Mouse (Mus musculus): Measurements from ENCODE around the gene Rdh19. TPM values are rescaled to one million over a fixed set of nuclear protein-coding genes. Genes with fewer than 3 reads are reported as not detected.
"Not testable (repeated sequence)": the region's sequence is repeated elsewhere in the genome, so short reads cannot be mapped to it uniquely, and the experiment has no call there.

Gene Rdh19
- polyA plus RNA-seq, 1 experiment = not detected

GRCm38 (mm10) chr10:127848089-127848488 lies 1.6 kb upstream of the Rdh19 start:
- no peak overlapping the region for H3K27ac ChIP-seq (replicated peaks; ENCODE audit: low read depth, low read length)
- H3K4me3 ChIP-seq (ENCODE audit: insufficient read depth, low read depth, low read length) = no peak overlapping the region
- H3K4me1 ChIP-seq (ENCODE audit: control insufficient read depth, insufficient read depth, insufficient read length, low read length) = no peaks in the 10 kb centered on the region

GRCm38 (mm10) chr10:127856376-127856775 lies 6.6 kb downstream of the Rdh19 start:
- no peaks in the 10 kb centered on the region for H3K4me1 ChIP-seq (ENCODE audit: control insufficient read depth, insufficient read depth, insufficient read length, low read length)

GRCm38 (mm10) chr10:127864931-127865330 lies 15.2 kb downstream of the Rdh19 start:
- Histone ChIP-seq H3K4me1 (ENCODE audit: control insufficient read depth, insufficient read depth, insufficient read length, low read length) (no peaks in the 10 kb centered on the region), H3K4me3 (ENCODE audit: insufficient read depth, low read depth, low read length) (no peak overlapping the region), H3K27ac (replicated peaks; ENCODE audit: low read depth, low read length) (no peak overlapping the region)

More at GRCm38 (mm10) chr10:127856376-127856775, 6.6 kb downstream of the Rdh19 start:
- Histone ChIP-seq H3K4me3 (ENCODE audit: insufficient read depth, low read depth, low read length) (no peak overlapping the region), H3K27ac (replicated peaks; ENCODE audit: low read depth, low read length) (no peak overlapping the region)

- H3K27ac ChIP-seq (replicated peaks; ENCODE audit: low read depth, low read length) = no peak within 1 kb of the TSS
- no peak within 1 kb of the TSS for H3K4me3 ChIP-seq (ENCODE audit: insufficient read depth, low read depth, low read length)
- H3K4me1 ChIP-seq (ENCODE audit: control insufficient read depth, insufficient read depth, insufficient read length, low read length) = no peaks in the 10 kb centered on the region
These were observed 16.5 kb downstream of the Rdh19 start, which contains the start of gene Rdh16f2 for GRCm38 (mm10) chr10:127866232-127866631. TSS of gene Rdh16f2 (plus strand) at chr10:127866474.

- Histone ChIP-seq H3K4me3 (ENCODE audit: insufficient read depth, low read depth, low read length) (no peak overlapping the region), H3K27ac (replicated peaks; ENCODE audit: low read depth, low read length) (no peak overlapping the region)
These were observed 22.8 kb downstream of the Rdh19 start for GRCm38 (mm10) chr10:127872484-127872883.

GRCm38 (mm10) chr10:127877681-127878080 lies 28.0 kb downstream of the Rdh19 start:
- H3K27ac ChIP-seq (replicated peaks; ENCODE audit: low read depth, low read length) = no peak overlapping the region
- H3K4me3 ChIP-seq (ENCODE audit: insufficient read depth, low read depth, low read length) = no peak overlapping the region
- H3K4me1 ChIP-seq (ENCODE audit: control insufficient read depth, insufficient read depth, insufficient read length, low read length) = 0 out of 2 replicates have a peak, but pooled peaks cover 3% of the 10 kb centered on the region

More at GRCm38 (mm10) chr10:127872484-127872883, 22.8 kb downstream of the Rdh19 start:
- H3K4me1 ChIP-seq (ENCODE audit: control insufficient read depth, insufficient read depth, insufficient read length, low read length) = no peaks in the 10 kb centered on the region

GRCm38 (mm10) chr10:127878262-127879057 lies 28.7 kb downstream of the Rdh19 start:
- H3K4me3 ChIP-seq (ENCODE audit: insufficient read depth, low read depth, low read length) = no peak overlapping the region
- no peak overlapping the region for H3K27ac ChIP-seq (replicated peaks; ENCODE audit: low read depth, low read length)
- H3K4me1 ChIP-seq (ENCODE audit: control insufficient read depth, insufficient read depth, insufficient read length, low read length) = 0 out of 2 replicates have a peak, but pooled peaks cover 3% of the 10 kb centered on the region

- Histone ChIP-seq H3K4me3 (ENCODE audit: insufficient read depth, low read depth, low read length) (no peak overlapping the region; the same call in 1 of the 2 replicates), H3K4me1 (ENCODE audit: control insufficient read depth, insufficient read depth, insufficient read length, low read length) (0 out of 2 replicates have a peak, but pooled peaks cover 3% of the 10 kb centered on the region), H3K27ac (replicated peaks; ENCODE audit: low read depth, low read length) (no peak overlapping the region)
These were observed 29.5 kb downstream of the Rdh19 start for GRCm38 (mm10) chr10:127879155-127879688.

- Histone ChIP-seq H3K4me1 (ENCODE audit: control insufficient read depth, insufficient read depth, insufficient read length, low read length) (0 out of 2 replicates have a peak, but pooled peaks cover 3% of the 10 kb centered on the region), H3K27ac (replicated peaks; ENCODE audit: low read depth, low read length) (no peak overlapping the region), H3K4me3 (ENCODE audit: insufficient read depth, low read depth, low read length) (no peak overlapping the region)
These were observed 31.3 kb downstream of the Rdh19 start for GRCm38 (mm10) chr10:127881041-127881440.

GRCm38 (mm10) chr10:127886551-127886950 lies 36.8 kb downstream of the Rdh19 start:
- H3K27ac ChIP-seq (replicated peaks; ENCODE audit: low read depth, low read length) = no peak overlapping the region
- H3K4me1 ChIP-seq (ENCODE audit: control insufficient read depth, insufficient read depth, insufficient read length, low read length) = no peaks in the 10 kb centered on the region
- no peak overlapping the region for H3K4me3 ChIP-seq (ENCODE audit: insufficient read depth, low read depth, low read length)

- H3K4me3 ChIP-seq (ENCODE audit: insufficient read depth, low read depth, low read length) = no peak overlapping the region
- H3K4me1 ChIP-seq (ENCODE audit: control insufficient read depth, insufficient read depth, insufficient read length, low read length) = no peaks in the 10 kb centered on the region
- no peak overlapping the region for H3K27ac ChIP-seq (replicated peaks; ENCODE audit: low read depth, low read length)
These were observed 37.2 kb downstream of the Rdh19 start for GRCm38 (mm10) chr10:127886971-127887370.

GRCm38 (mm10) chr10:127888605-127889004 lies 38.9 kb downstream of the Rdh19 start, which contains the start of gene Rdh7:
TSS of gene Rdh7 (minus strand) at chr10:127888817.
- no peak within 1 kb of the TSS for H3K4me3 ChIP-seq (ENCODE audit: insufficient read depth, low read depth, low read length)
- no peaks in the 10 kb centered on the region for H3K4me1 ChIP-seq (ENCODE audit: control insufficient read depth, insufficient read depth, insufficient read length, low read length)
- no peak within 1 kb of the TSS for H3K27ac ChIP-seq (replicated peaks; ENCODE audit: low read depth, low read length)

GRCm38 (mm10) chr10:127891481-127891880 lies 41.8 kb downstream of the Rdh19 start:
- Histone ChIP-seq H3K4me1 (ENCODE audit: control insufficient read depth, insufficient read depth, insufficient read length, low read length) (no peaks in the 10 kb centered on the region), H3K4me3 (ENCODE audit: insufficient read depth, low read depth, low read length) (no peak overlapping the region), H3K27ac (replicated peaks; ENCODE audit: low read depth, low read length) (no peak overlapping the region)

GRCm38 (mm10) chr10:127893163-127894022 lies 43.7 kb downstream of the Rdh19 start:
- H3K4me3 ChIP-seq (ENCODE audit: insufficient read depth, low read depth, low read length); H3K4me1 ChIP-seq (ENCODE audit: control insufficient read depth, insufficient read depth, insufficient read length, low read length); H3K27ac ChIP-seq (replicated peaks; ENCODE audit: low read depth, low read length): not testable (repeated sequence)

GRCm38 (mm10) chr10:127896705-127897104 lies 47.0 kb downstream of the Rdh19 start:
- Histone ChIP-seq H3K4me1 (ENCODE audit: control insufficient read depth, insufficient read depth, insufficient read length, low read length) (no peaks in the 10 kb centered on the region), H3K27ac (replicated peaks; ENCODE audit: low read depth, low read length) (no peak overlapping the region), H3K4me3 (ENCODE audit: insufficient read depth, low read depth, low read length) (no peak overlapping the region)

Data from brown adipose tissue, adult 24 weeks (tissue).